Mouse (Mus musculus) liver, embryonic 11.5 days (tissue): ENCODE measurements around the gene Isx. TPM values are rescaled to one million over a fixed set of nuclear protein-coding genes. Genes with fewer than 3 reads are reported as not detected.

Experiments used
- polyA plus RNA-seq: library from polyadenylated mRNA; unstranded; fragments of >200 nt; fragmentation: Nextera tagmentation; extraction: Ambion mirVana; gene quantifications from 2 replicates; pipeline ENCODE4 v1.2.1, GENCODE M21; 2014

Isx gene
- polyA plus RNA-seq, 1 experiment from 2014 or later = 0.18 TPM

Other genes with a start within 250 kb of the Isx start
- gene Hmgxb4, start 120.2 kb downstream of the Isx start, polyA plus RNA-seq = 29.8 and 32.4 TPM in 2 replicates
- 22.2 and 24.6 TPM in 2 replicates for gene Tom1, start 160.5 kb downstream of the Isx start, polyA plus RNA-seq
- gene Hmox1, start 220.4 kb downstream of the Isx start, polyA plus RNA-seq = 80.3 and 95.8 TPM in 2 replicates
- 278 and 324 TPM in 2 replicates for gene Mcm5, start 236.4 kb downstream of the Isx start, polyA plus RNA-seq